Mouse (Mus musculus) kidney, adult 2 months (tissue): ENCODE measurements around the gene Ttn. TPM values are rescaled to one million over a fixed set of nuclear protein-coding genes. Genes with fewer than 3 reads are reported as not detected.
A peak's percentile ranks its signal among the peaks of the same experiment; 100 is the strongest.

Experiments used
- DNase-seq: peaks from one replicate; pipeline ENCODE4 v3.0.0; 2021
- H3K27ac ChIP-seq: fragments of 200-500 bp; 2 replicates; pipeline ENCODE4 v1.5.1; 2012; ENCODE audit warnings: low read depth, low read length, control low read depth, inconsistent platforms; ENCODE audit not compliant: insufficient read depth
- H3K27me3 ChIP-seq: fragments of 200-500 bp; replicated peaks from 2 replicates; pipeline ENCODE4 v1.6.1; 2012; ENCODE audit warnings: mild to moderate bottlenecking, moderate library complexity, low read length, inconsistent platforms; ENCODE audit not compliant: control insufficient read depth, insufficient read depth
- H3K36me3 ChIP-seq: fragments of 200-500 bp; 2 replicates; pipeline ENCODE4 v1.6.1; 2012; ENCODE audit warnings: mild to moderate bottlenecking, moderate library complexity, low read length, inconsistent platforms; ENCODE audit not compliant: control insufficient read depth, insufficient read depth
- H3K4me1 ChIP-seq: fragments of 200-500 bp; 2 replicates; pipeline ENCODE4 v1.6.1; 2011; ENCODE audit warnings: low read length; ENCODE audit not compliant: control insufficient read depth, insufficient read depth
- H3K4me3 ChIP-seq: fragments of 200-500 bp; 2 replicates; pipeline ENCODE4 v1.5.1; 2011; ENCODE audit warnings: mild to moderate bottlenecking, low read depth, low read length, control low read depth; ENCODE audit not compliant: insufficient read depth
- CTCF ChIP-seq: fragments of 200-500 bp; conservative IDR thresholded peaks from 2 replicates; pipeline ENCODE4 v1.5.1; 2011; ENCODE audit warnings: low read depth, mild to moderate bottlenecking, control low read depth, low read length, moderate library complexity, mixed read lengths; ENCODE audit not compliant: insufficient read depth, insufficient read length
- POLR2A ChIP-seq: fragments of 200-500 bp; IDR thresholded peaks from one replicate; pipeline ENCODE4 v1.6.1; 2011; ENCODE audit warnings: low read depth, low read length, control low read depth
- WGBS: fragments of 180-500 bp; shearing (Covaris S2); methylation state at CpG from one replicate; pipeline ENCODE4 v1.1.7; 2018; 5-methylcytosine and 5-hydroxymethylcytosine counted together
- polyA plus RNA-seq: library from polyadenylated mRNA; depleted of rRNA; stranded (reverse); fragments of >200 nt; gene quantifications from 2 replicates; pipeline ENCODE4 v1.2.3, GENCODE M21; 2012

Ttn gene
- polyA plus RNA-seq, 1 experiment, result 1.2 TPM

DNA sequence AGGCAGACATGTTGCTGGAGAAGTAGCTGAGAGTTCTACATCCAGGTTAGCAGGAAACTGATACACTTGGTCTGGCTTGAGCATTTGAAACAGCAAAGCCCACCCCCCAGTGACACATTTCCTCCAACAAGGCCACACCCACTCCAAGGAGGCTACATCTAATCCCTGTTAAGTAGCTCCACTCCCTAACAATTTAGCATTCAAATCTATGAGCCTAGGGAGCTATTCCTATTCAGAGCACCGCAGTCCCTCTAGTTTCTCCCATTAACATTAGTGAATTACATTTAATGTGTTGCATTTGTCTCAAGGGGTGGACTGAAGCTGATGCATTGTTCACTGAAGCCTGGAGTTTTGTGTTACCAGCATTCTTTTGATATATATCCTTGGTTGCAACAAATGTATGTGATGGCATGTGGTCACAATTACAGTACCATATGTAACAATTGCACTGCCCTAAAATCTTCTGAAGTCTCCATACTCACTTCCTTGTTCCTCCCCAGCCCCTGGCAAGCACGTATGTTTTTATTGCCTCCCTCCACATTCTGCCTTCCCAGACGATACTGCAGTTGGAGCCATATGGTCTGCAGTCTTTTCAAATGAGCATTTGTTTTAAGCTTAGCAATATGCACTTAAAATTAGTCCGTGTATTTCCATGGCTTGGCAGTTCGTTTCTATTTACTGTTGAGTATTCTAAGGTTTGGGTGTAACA, 10.3 kb upstream of the Ttn start:
- 73% methylated on average over 5 of the region's 5 CpGs for WGBS
- no peak for TF ChIP-seq POLR2A
- TF ChIP-seq CTCF, result no peak

GRCm38 (mm10) chr2:76987317-76987716, 5.0 kb upstream of the Ttn start:
- TF ChIP-seq CTCF, result no peak
- TF ChIP-seq POLR2A, result no peak
- 71% methylated on average over 4 of the region's 4 CpGs for WGBS
- Histone ChIP-seq H3K4me1 (no peaks in the 10 kb centered on the region), H3K27me3 (no peaks in the 10 kb centered on the region), H3K27ac (no peak overlapping the region), H3K36me3 (no peaks in the 10 kb centered on the region), H3K4me3 (no peak overlapping the region)
- DNase-seq, result no peak

More for the DNA sequence above, 10.3 kb upstream of the Ttn start:
- no peak for DNase-seq
- no peak overlapping the region for H3K27ac ChIP-seq
- H3K36me3 ChIP-seq, result no peaks in the 10 kb centered on the region
- H3K27me3 ChIP-seq, result no peaks in the 10 kb centered on the region
- no peak overlapping the region for H3K4me3 ChIP-seq
- no peaks in the 10 kb centered on the region for H3K4me1 ChIP-seq

DNA sequence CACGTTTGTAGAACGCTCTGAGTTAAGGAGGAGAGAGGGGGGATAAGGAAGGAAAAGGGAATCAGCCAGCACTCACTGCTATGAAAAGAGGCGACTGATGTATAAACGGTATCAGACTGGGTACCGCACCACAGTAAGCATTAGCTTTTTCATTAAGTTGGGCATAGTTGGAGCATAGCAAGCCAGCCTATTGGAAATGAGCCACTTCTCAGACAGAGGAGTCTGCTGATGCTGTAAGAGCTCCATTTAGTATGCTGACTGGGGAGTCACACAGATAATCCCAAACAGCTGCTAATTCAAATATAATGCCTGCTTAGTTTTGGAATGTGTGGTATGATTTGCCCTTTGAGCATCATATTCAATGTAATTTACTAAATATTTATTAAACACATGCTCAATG, 2.0 kb upstream of the Ttn start:
- no peak overlapping the region for H3K4me3 ChIP-seq
- no peaks in the 10 kb centered on the region for H3K36me3 ChIP-seq
- no peak for DNase-seq
- no peak overlapping the region for H3K27ac ChIP-seq
- no peaks in the 10 kb centered on the region for H3K27me3 ChIP-seq
- TF ChIP-seq POLR2A (no peak), CTCF (no peak)
- WGBS, result 93% methylated on average over 5 of the region's 5 CpGs
- H3K4me1 ChIP-seq, result no peaks in the 10 kb centered on the region

- 63% methylated on average over 5 of the region's 5 CpGs for WGBS
- Histone ChIP-seq H3K4me3 (no peak overlapping the region), H3K36me3 (no peaks in the 10 kb centered on the region), H3K27ac (no peak overlapping the region), H3K27me3 (no peaks in the 10 kb centered on the region), H3K4me1 (no peaks in the 10 kb centered on the region)
- no peak for DNase-seq
- TF ChIP-seq POLR2A, result no peak
- TF ChIP-seq CTCF, result no peak
Measured at GRCm38 (mm10) chr2:76983601-76984000, 1.3 kb upstream of the Ttn start.

DNA sequence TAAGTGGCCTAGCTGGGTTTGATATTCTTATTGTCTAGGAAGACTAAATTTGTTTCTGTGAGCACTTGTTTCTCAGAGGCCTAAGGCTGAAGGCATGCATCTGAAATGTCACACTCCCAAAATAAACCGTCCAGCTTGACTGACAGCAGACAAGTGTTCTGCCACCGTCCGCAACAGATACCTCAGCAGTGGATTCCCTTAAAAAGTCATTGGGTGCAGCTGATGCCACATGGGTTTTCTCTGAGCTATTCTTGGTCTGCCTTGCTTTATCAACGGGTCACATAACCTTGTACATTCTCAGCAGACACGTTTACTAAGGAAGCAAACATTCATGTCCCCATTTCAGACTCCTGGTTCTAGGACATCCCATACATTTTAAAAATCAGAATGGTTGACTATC, 630 bp downstream of the Ttn start:
- no peak for DNase-seq
- Histone ChIP-seq H3K27me3 (no peaks in the 10 kb centered on the region), H3K36me3 (no peaks in the 10 kb centered on the region), H3K4me3 (no peak overlapping the region), H3K27ac (no peak overlapping the region), H3K4me1 (no peaks in the 10 kb centered on the region)
- 84% methylated on average over 5 of the region's 5 CpGs for WGBS
- TF ChIP-seq POLR2A (no peak), CTCF (no peak)

GRCm38 (mm10) chr2:76980146-76980545, 2.2 kb downstream of the Ttn start:
- TF ChIP-seq CTCF (peak; percentile 71), POLR2A (no peak)
- Histone ChIP-seq H3K27me3 (no peaks in the 10 kb centered on the region), H3K27ac (no peak overlapping the region), H3K36me3 (no peaks in the 10 kb centered on the region), H3K4me3 (no peak overlapping the region), H3K4me1 (no peaks in the 10 kb centered on the region)
- peak; percentile 70 for DNase-seq
- 52% methylated on average over 9 of the region's 9 CpGs for WGBS

DNA sequence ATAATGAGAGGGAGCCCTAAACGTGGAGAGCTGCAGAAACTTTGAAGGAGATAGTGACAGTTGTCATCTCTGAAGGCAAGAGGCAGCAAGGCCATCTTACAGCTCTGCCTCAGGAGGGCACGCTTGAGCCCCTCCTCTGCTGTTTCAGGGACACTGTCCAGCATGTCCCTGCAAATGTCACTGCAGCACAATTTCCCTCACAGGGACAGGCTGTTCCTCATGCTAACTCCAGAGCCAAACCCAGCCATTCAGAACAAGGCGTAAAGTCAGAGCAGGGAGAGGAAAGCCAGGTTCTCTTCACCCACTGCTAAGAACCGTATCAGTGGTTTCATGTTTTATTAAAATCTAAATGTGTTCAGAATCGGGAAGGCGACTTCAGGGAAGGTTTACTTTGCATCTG, 4.7 kb downstream of the Ttn start:
- Histone ChIP-seq H3K27me3 (no peaks in the 10 kb centered on the region), H3K36me3 (no peaks in the 10 kb centered on the region), H3K4me1 (no peaks in the 10 kb centered on the region), H3K27ac (no peak overlapping the region), H3K4me3 (no peak overlapping the region)
- no peak for TF ChIP-seq POLR2A
- TF ChIP-seq CTCF, result no peak
- WGBS, result 64% methylated on average over 6 of the region's 6 CpGs
- no peak for DNase-seq

- Histone ChIP-seq H3K27me3 (no peaks in the 10 kb centered on the region), H3K4me3 (no peak overlapping the region), H3K27ac (no peak overlapping the region), H3K4me1 (no peaks in the 10 kb centered on the region), H3K36me3 (no peaks in the 10 kb centered on the region)
- 75% methylated on average over 4 of the region's 4 CpGs for WGBS
- TF ChIP-seq CTCF (no peak), POLR2A (no peak)
- no peak for DNase-seq
Measured at GRCm38 (mm10) chr2:76972051-76972450, 10.3 kb downstream of the Ttn start.
